Mouse (Mus musculus) megakaryocyte, embryonic 14.5 days (primary cell): Measurements from ENCODE around the gene Ampd1. TPM values are rescaled to one million over a fixed set of nuclear protein-coding genes. Genes with fewer than 3 reads are reported as not detected.
A peak's percentile ranks its signal among the peaks of the same experiment; 100 is the strongest.

Source experiments
- H3K27me3 ChIP-seq: replicated peaks from 2 replicates; pipeline ENCODE3; 2012; ENCODE audit warnings: inconsistent platforms
- H3K36me3 ChIP-seq: replicated peaks from 2 replicates; pipeline ENCODE3; 2012; ENCODE audit warnings: low read length, inconsistent platforms, mixed read lengths
- H3K4me1 ChIP-seq: 2 replicates; pipeline ENCODE4 v1.6.1; 2012; ENCODE audit warnings: inconsistent platforms
- H3K4me3 ChIP-seq: replicated peaks from 2 replicates; pipeline ENCODE3; 2012; ENCODE audit warnings: moderate library complexity, mild to moderate bottlenecking, inconsistent platforms
- H3K9me3 ChIP-seq: 2 replicates; pipeline ENCODE4 v1.6.1; 2012; ENCODE audit warnings: inconsistent platforms
- FLI1 ChIP-seq: IDR thresholded peaks from 2 replicates; pipeline ENCODE4 v1.6.1; 2012; ENCODE audit warnings: low read length, inconsistent platforms, mixed read lengths
- GATA1 ChIP-seq: IDR thresholded peaks from 3 replicates; pipeline ENCODE4 v1.6.1; 2012; ENCODE audit warnings: mixed read lengths, low read length, inconsistent platforms, borderline replicate concordance
- polyA plus RNA-seq: library from polyadenylated mRNA; stranded (reverse); fragments of >175 nt; gene quantifications from 2 replicates; pipeline ENCODE4 v1.2.3, GENCODE M21; 2012; ENCODE audit warnings: low replicate concordance; ENCODE audit not compliant: insufficient read depth

The Ampd1 gene
- not detected in 2 replicates for polyA plus RNA-seq

- Histone ChIP-seq H3K27me3 (no peaks in the 10 kb centered on the region), H3K4me1 (peaks cover 12% of the 10 kb centered on the region), H3K9me3 (no peaks in the 10 kb centered on the region), H3K36me3 (peaks cover 7% of the 10 kb centered on the region), H3K4me3 (no peak within 1 kb of the TSS)
- no peak for TF ChIP-seq GATA1
- TF ChIP-seq FLI1, result no peak
Measured at GRCm38 (mm10) chr3:103073771-103074170, at the start of gene Ampd1. TSS of gene Ampd1 (plus strand) at chr3:103074014.

- H3K9me3 ChIP-seq, result no peaks in the 10 kb centered on the region
- H3K4me1 ChIP-seq, result peaks cover 51% of the 10 kb centered on the region
- H3K4me3 ChIP-seq, result no peak overlapping the region
- no peak for TF ChIP-seq FLI1
- no peaks in the 10 kb centered on the region for H3K27me3 ChIP-seq
- peaks cover 57% of the 10 kb centered on the region for H3K36me3 ChIP-seq
Measured at GRCm38 (mm10) chr3:103026174-103026573, 47.6 kb upstream of the Ampd1 start.

- Histone ChIP-seq H3K9me3 (no peaks in the 10 kb centered on the region), H3K4me3 (no peak overlapping the region), H3K4me1 (peaks cover 20% of the 10 kb centered on the region), H3K27me3 (no peaks in the 10 kb centered on the region), H3K36me3 (peaks cover 95% of the 10 kb centered on the region)
- TF ChIP-seq FLI1, result no peak
- TF ChIP-seq GATA1, result no peak
Measured at GRCm38 (mm10) chr3:103040285-103040684, 33.5 kb upstream of the Ampd1 start.

GRCm38 (mm10) chr3:103040861-103041379 is 32.9 kb upstream of the Ampd1 start:
- H3K9me3 ChIP-seq, result no peaks in the 10 kb centered on the region
- peaks cover 96% of the 10 kb centered on the region for H3K36me3 ChIP-seq
- no peaks in the 10 kb centered on the region for H3K27me3 ChIP-seq
- no peak for TF ChIP-seq GATA1
- no peak for TF ChIP-seq FLI1
- H3K4me3 ChIP-seq, result no peak overlapping the region
- peaks cover 20% of the 10 kb centered on the region for H3K4me1 ChIP-seq

GRCm38 (mm10) chr3:103056016-103056595 is 17.7 kb upstream of the Ampd1 start:
- no peaks in the 10 kb centered on the region for H3K9me3 ChIP-seq
- no peaks in the 10 kb centered on the region for H3K27me3 ChIP-seq
- no peak overlapping the region for H3K4me3 ChIP-seq
- peaks cover 13% of the 10 kb centered on the region for H3K4me1 ChIP-seq
- H3K36me3 ChIP-seq, result peaks cover 74% of the 10 kb centered on the region
- TF ChIP-seq FLI1, result no peak
- TF ChIP-seq GATA1, result no peak

- Histone ChIP-seq H3K27me3 (no peaks in the 10 kb centered on the region), H3K4me1 (peaks cover 13% of the 10 kb centered on the region), H3K4me3 (peak overlapping the region; percentile 94), H3K9me3 (no peaks in the 10 kb centered on the region), H3K36me3 (peaks cover 72% of the 10 kb centered on the region)
- TF ChIP-seq FLI1, result no peak
- TF ChIP-seq GATA1, result no peak
Measured at GRCm38 (mm10) chr3:103057752-103058151, 16.1 kb upstream of the Ampd1 start.

GRCm38 (mm10) chr3:103058207-103059157 is 15.3 kb upstream of the Ampd1 start, which contains the start of gene Nras:
TSS of gene Nras (plus strand) at chr3:103058285.
- TF ChIP-seq FLI1 (no peak), GATA1 (no peak)
- Histone ChIP-seq H3K4me3 (peak within 1 kb of the TSS; percentile 94), H3K36me3 (peaks cover 72% of the 10 kb centered on the region), H3K9me3 (no peaks in the 10 kb centered on the region), H3K4me1 (peaks cover 13% of the 10 kb centered on the region), H3K27me3 (no peaks in the 10 kb centered on the region)

- Histone ChIP-seq H3K27me3 (no peaks in the 10 kb centered on the region), H3K36me3 (peaks cover 74% of the 10 kb centered on the region), H3K9me3 (no peaks in the 10 kb centered on the region), H3K4me1 (no peaks in the 10 kb centered on the region; the same call in 1 of the 2 replicates), H3K4me3 (no peak overlapping the region)
- TF ChIP-seq FLI1, result no peak
- no peak for TF ChIP-seq GATA1
Measured at GRCm38 (mm10) chr3:103066927-103067326, 6.9 kb upstream of the Ampd1 start.

GRCm38 (mm10) chr3:103068971-103069370 is 4.8 kb upstream of the Ampd1 start:
- no peak for TF ChIP-seq GATA1
- TF ChIP-seq FLI1, result no peak
- no peaks in the 10 kb centered on the region; the same call in 1 of the 2 replicates for H3K4me1 ChIP-seq
- H3K9me3 ChIP-seq, result no peaks in the 10 kb centered on the region
- no peak overlapping the region for H3K4me3 ChIP-seq
- H3K36me3 ChIP-seq, result peaks cover 54% of the 10 kb centered on the region
- H3K27me3 ChIP-seq, result no peaks in the 10 kb centered on the region
